Mouse (Mus musculus): Measurements from ENCODE around the gene Usp6nl. TPM values are rescaled to one million over a fixed set of nuclear protein-coding genes. Genes with fewer than 3 reads are reported as not detected.
A peak's percentile ranks its signal among the peaks of the same experiment; 100 is the strongest.

Gene Usp6nl
- polyA plus RNA-seq, 1 experiment = 8.6 TPM

DNA sequence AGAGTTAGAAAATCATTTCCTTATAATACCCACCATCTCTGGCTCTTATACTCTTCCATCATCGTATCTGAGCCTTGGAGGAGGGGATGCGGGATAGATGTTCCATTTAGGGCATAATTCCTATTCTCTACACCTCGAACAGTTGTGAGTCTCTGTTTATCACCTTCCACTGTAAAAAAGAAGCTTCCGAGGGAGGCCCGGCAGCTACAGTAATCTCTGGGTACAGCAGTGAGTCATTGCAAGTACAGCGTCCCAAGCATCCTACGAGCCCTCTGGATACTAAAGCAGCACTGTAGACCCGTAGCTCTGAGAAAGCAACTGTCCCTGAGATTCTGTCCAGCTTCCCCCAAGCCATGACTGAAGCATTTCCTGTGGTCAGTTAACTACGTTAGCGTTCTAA, 78.6 kb downstream of the Usp6nl start:
- Histone ChIP-seq H3K27ac (ENCODE audit: insufficient read depth, low read length) (no peak overlapping the region), H3K4me1 (ENCODE audit: control insufficient read depth, insufficient read depth, low read length) (no peaks in the 10 kb centered on the region), H3K4me3 (ENCODE audit: insufficient read depth, low read length) (no peak overlapping the region)
- no peak for TF ChIP-seq POLR2A (IDR thresholded peaks at IDR 0.05; ENCODE audit: extremely low read depth, insufficient read depth, low read length)
- no peak for TF ChIP-seq CTCF (IDR thresholded peaks at IDR 0.05; ENCODE audit: extremely low read depth, insufficient read depth, low read length)

DNA sequence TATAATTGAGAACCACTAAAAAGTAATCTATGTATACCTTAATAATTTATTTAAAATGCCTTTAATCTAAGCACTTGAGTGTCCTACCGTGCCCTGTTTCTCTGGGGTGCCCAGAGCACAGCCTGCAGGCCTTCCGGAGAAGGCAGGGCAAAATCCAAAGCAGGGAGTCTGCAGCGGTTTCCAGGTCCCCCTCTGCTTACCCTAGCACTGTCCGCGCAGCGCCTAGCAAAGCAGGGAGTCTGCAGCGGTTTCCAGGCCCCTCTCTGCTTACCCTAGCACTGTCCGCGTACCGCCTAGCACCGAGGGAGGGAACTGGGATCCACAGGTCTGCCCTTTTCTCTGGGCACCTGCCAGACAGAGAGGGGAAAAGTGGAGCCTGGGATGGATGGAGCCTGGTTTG, 80.9 kb downstream of the Usp6nl start:
- no peak overlapping the region for H3K4me3 ChIP-seq (ENCODE audit: insufficient read depth, low read length)
- TF ChIP-seq POLR2A (IDR thresholded peaks at IDR 0.05; ENCODE audit: extremely low read depth, insufficient read depth, low read length) (no peak), CTCF (IDR thresholded peaks at IDR 0.05; ENCODE audit: extremely low read depth, insufficient read depth, low read length) (0 out of 2 replicates have a peak, but pooled peaks have one; percentile 14)
- H3K4me1 ChIP-seq (ENCODE audit: control insufficient read depth, insufficient read depth, low read length) = no peaks in the 10 kb centered on the region
- H3K27ac ChIP-seq (ENCODE audit: insufficient read depth, low read length) = 0 out of 2 replicates have a peak overlapping the region, but pooled peaks have one; percentile 38

DNA sequence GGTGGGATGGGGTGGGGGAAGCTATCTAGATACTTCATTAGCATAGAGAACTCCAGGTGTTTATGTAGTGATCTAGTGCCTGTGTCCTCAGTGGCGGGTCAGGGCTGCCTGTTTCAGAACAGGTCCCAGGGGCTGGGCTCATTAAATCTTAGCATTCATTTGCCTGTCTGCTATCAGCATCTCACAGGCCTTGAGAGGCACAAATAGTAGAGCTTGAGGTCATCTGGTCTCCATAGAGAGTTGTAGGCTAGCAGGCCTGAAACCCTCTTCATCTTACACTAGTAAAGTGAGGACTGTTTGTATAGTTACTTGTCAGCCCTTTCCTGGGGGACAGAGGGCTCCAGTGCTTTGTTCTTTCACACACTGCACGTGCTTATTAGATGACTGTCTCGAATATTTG, 81.5 kb downstream of the Usp6nl start:
- no peak overlapping the region for H3K27ac ChIP-seq (ENCODE audit: insufficient read depth, low read length)
- H3K4me1 ChIP-seq (ENCODE audit: control insufficient read depth, insufficient read depth, low read length) = no peaks in the 10 kb centered on the region
- no peak overlapping the region for H3K4me3 ChIP-seq (ENCODE audit: insufficient read depth, low read length)
- no peak for TF ChIP-seq CTCF (IDR thresholded peaks at IDR 0.05; ENCODE audit: extremely low read depth, insufficient read depth, low read length)
- TF ChIP-seq POLR2A (IDR thresholded peaks at IDR 0.05; ENCODE audit: extremely low read depth, insufficient read depth, low read length) = no peak

DNA sequence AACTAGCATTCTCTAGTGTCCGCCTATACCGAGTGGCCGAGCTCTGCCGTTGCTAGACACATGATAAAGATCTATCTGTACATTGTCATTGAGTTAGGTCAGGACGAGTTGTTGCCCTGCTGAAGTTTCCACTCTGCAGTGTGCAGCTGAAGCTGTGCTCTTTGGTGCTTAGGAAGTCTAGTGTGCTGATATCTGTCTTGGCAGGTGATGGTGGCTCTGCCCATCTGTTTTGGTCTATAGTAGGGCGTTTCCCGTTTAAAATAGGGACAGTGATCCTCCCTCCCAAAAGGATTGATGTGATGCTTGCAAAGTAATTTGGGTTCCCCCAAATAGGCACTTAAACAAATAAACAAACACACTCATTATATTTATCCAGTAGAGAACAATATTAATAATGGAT, 82.2 kb downstream of the Usp6nl start:
- TF ChIP-seq POLR2A (IDR thresholded peaks at IDR 0.05; ENCODE audit: extremely low read depth, insufficient read depth, low read length) (no peak), CTCF (IDR thresholded peaks at IDR 0.05; ENCODE audit: extremely low read depth, insufficient read depth, low read length) (no peak)
- Histone ChIP-seq H3K4me1 (ENCODE audit: control insufficient read depth, insufficient read depth, low read length) (no peaks in the 10 kb centered on the region), H3K4me3 (ENCODE audit: insufficient read depth, low read length) (no peak overlapping the region), H3K27ac (ENCODE audit: insufficient read depth, low read length) (no peak overlapping the region)

DNA sequence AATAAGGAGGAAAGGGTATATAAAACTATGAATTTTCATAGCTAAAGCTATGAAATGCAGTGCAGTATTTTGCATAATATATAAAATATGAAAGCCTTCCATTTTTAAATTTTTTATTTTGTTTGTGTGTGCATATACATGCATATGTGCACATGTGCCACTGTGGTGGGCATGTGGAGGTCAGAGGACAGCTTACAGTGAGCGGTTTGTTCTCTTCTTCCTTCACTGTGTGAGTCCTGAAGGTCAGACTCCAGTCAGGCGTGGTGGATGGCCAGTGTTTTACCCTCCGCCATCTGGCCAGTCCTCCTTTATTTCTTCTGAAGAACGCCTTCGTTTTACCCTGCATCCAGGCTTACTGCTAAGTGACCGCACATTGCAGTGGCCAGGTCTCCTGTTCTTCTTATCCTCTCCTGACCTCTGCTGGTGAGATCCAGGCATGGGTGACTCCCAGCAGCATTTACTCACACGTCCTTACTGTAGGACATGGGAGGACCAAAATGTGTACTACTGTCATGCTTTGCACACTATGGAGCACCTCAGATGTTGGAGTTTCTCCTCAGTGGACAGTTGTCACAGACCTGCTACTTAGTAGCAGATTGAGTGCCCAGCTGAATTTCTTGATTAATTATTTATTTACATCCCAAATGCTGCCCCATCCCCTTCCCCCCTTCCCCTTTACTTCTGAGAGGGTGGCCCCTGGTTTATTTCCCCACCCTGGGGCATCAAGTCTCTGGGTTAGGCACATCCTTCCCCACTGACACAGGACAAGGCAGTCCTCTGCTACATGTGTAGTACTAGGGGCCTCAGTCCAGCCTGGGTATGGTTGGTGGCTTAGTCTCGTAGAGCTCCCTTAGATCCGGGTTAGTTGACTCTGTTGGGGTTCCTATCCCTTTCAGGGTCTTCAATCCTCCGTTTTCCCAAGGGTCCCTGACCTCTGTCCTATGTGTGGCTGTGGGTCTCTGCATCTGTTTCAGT, 82.9 kb downstream of the Usp6nl start:
- no peak overlapping the region for H3K27ac ChIP-seq (ENCODE audit: insufficient read depth, low read length)
- H3K4me3 ChIP-seq (ENCODE audit: insufficient read depth, low read length) = no peak overlapping the region
- no peak for TF ChIP-seq POLR2A (IDR thresholded peaks at IDR 0.05; ENCODE audit: extremely low read depth, insufficient read depth, low read length)
- TF ChIP-seq CTCF (IDR thresholded peaks at IDR 0.05; ENCODE audit: extremely low read depth, insufficient read depth, low read length) = peak; percentile 99
- no peaks in the 10 kb centered on the region for H3K4me1 ChIP-seq (ENCODE audit: control insufficient read depth, insufficient read depth, low read length)

DNA sequence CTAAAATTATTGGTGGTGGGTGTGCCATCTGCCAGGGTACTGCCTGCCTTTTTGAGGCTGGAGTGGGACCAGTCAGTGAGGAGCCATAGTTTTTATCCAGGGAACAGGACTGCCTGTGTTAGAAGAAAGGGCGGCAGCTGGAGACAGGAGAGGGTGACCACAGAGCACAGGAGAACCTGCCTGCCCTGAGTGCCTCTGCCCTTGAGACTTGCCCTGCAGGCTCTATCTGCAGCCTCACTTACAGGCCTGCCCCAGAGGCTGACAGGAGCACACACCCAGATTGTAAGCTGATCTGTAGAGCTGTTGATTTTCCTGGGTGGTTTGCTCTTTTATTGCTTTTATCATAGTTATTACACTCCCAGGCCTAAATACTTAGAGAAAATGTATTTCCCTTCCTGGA, 85.2 kb downstream of the Usp6nl start:
- Histone ChIP-seq H3K4me1 (ENCODE audit: control insufficient read depth, insufficient read depth, low read length) (no peaks in the 10 kb centered on the region), H3K27ac (ENCODE audit: insufficient read depth, low read length) (no peak overlapping the region), H3K4me3 (ENCODE audit: insufficient read depth, low read length) (no peak overlapping the region)
- no peak for TF ChIP-seq POLR2A (IDR thresholded peaks at IDR 0.05; ENCODE audit: extremely low read depth, insufficient read depth, low read length)
- TF ChIP-seq CTCF (IDR thresholded peaks at IDR 0.05; ENCODE audit: extremely low read depth, insufficient read depth, low read length) = no peak

DNA sequence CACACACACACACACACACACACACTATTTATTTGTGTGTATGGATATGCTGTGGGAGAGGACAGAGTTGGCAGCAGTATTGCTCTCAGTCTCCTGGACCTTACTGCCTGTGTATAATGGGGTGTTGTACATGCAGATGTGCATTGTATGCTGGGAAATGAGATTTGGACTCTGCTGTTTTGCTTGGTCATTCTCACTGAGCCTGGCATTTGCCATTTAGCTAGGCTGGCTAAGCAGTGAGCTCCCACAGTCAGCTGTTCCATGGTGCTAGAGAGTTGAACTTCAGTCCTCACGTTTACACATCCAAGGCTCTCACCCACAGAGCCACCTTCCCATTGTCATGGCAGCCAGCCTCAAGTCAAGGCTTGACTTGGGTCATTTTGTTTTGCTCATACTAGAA, 90.2 kb downstream of the Usp6nl start:
- Histone ChIP-seq H3K4me1 (ENCODE audit: control insufficient read depth, insufficient read depth, low read length) (no peaks in the 10 kb centered on the region), H3K27ac (ENCODE audit: insufficient read depth, low read length) (no peak overlapping the region)
- no peak for TF ChIP-seq CTCF (IDR thresholded peaks at IDR 0.05; ENCODE audit: extremely low read depth, insufficient read depth, low read length)
- no peak for TF ChIP-seq POLR2A (IDR thresholded peaks at IDR 0.05; ENCODE audit: extremely low read depth, insufficient read depth, low read length)

DNA sequence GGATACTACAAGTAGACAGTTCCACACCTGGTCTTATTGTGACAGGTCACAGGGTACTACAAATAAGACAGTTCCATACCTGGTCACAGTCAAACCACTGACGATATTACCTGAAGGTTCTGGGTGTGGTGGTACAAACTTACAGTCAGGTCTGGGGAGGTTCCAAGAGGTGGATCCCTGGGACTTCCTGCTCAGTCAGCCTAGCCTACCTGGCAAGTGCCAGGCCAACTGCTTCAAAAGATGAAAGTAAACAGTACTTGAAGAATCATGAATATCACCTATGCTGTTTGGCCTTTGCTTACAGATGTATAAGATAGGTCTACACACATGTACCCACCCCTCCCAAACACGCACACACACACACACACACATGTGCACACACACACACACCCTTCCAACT, 91.3 kb downstream of the Usp6nl start:
- TF ChIP-seq POLR2A (IDR thresholded peaks at IDR 0.05; ENCODE audit: extremely low read depth, insufficient read depth, low read length) (no peak), CTCF (IDR thresholded peaks at IDR 0.05; ENCODE audit: extremely low read depth, insufficient read depth, low read length) (no peak)

More for the DNA sequence above, 90.2 kb downstream of the Usp6nl start:
- H3K4me3 ChIP-seq (ENCODE audit: insufficient read depth, low read length) = no peak overlapping the region

DNA sequence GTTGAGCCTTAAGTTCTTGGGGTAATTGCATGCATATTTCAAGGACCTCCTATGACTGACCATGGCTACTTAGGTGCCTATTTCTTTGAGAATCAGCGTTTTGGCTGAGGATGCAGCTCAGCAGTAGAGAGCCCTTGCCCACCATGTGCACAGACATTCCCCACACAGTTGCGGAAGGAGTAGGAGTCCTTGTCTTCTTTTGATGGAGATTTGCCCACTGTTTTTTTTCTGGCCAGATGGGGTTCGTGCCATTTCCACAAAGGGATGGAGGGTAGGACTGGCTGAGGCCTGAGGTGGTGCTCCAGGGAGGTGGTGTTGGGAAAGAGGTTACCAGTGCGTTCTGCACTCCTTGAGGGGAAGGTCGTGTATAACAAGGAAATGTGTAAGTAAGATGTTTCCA, 91.9 kb downstream of the Usp6nl start:
- no peak overlapping the region for H3K27ac ChIP-seq (ENCODE audit: insufficient read depth, low read length)
- H3K4me3 ChIP-seq (ENCODE audit: insufficient read depth, low read length) = no peak overlapping the region
- H3K4me1 ChIP-seq (ENCODE audit: control insufficient read depth, insufficient read depth, low read length) = no peaks in the 10 kb centered on the region
- no peak for TF ChIP-seq CTCF (IDR thresholded peaks at IDR 0.05; ENCODE audit: extremely low read depth, insufficient read depth, low read length)
- TF ChIP-seq POLR2A (IDR thresholded peaks at IDR 0.05; ENCODE audit: extremely low read depth, insufficient read depth, low read length) = no peak

More for the DNA sequence above, 91.3 kb downstream of the Usp6nl start:
- no peak overlapping the region for H3K27ac ChIP-seq (ENCODE audit: insufficient read depth, low read length)
- no peaks in the 10 kb centered on the region for H3K4me1 ChIP-seq (ENCODE audit: control insufficient read depth, insufficient read depth, low read length)
- no peak overlapping the region for H3K4me3 ChIP-seq (ENCODE audit: insufficient read depth, low read length)

DNA sequence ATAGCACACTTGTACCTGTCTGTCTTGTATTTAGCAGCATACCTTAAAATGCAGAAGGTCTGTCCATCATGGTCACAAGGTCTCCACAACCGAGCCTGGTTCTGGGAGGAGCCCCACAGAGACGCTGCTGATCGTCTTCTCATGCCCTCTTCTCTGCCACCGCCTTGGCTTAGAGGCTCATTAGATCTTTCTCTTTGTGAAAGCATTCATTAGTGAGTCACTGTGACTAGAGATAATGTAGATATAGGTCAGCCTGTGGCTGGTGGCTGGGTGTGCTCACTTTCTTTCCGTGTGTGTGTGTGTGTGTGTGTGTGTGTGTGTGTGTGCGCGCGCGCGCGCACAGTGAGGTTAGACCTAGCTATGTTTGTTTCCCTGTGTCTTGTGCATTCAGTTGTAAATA, 94.7 kb downstream of the Usp6nl start:
- Histone ChIP-seq H3K4me1 (ENCODE audit: control insufficient read depth, insufficient read depth, low read length) (no peaks in the 10 kb centered on the region), H3K4me3 (ENCODE audit: insufficient read depth, low read length) (no peak overlapping the region), H3K27ac (ENCODE audit: insufficient read depth, low read length) (no peak overlapping the region)
- TF ChIP-seq POLR2A (IDR thresholded peaks at IDR 0.05; ENCODE audit: extremely low read depth, insufficient read depth, low read length) (no peak), CTCF (IDR thresholded peaks at IDR 0.05; ENCODE audit: extremely low read depth, insufficient read depth, low read length) (no peak)

All from cortical plate, adult 2 months (tissue).